Mouse (Mus musculus) forebrain, embryonic 14.5 days (tissue): ENCODE measurements around the gene Cep162. TPM values are rescaled to one million over a fixed set of nuclear protein-coding genes. Genes with fewer than 3 reads are reported as not detected.

Experiments used
- ATAC-seq: fragments of 200-750 bp; cut with Nextera tagmentation; 2 replicates; pipeline ENCODE4 v1.8.0; 2017; ENCODE audit warnings: mild to moderate bottlenecking, moderate library complexity
- DNase-seq: peaks from one replicate; pipeline ENCODE4 v3.0.0-alpha.2; 2015; ENCODE audit warnings: low spot score
- H3K27ac ChIP-seq: fragments of 300-500 bp; sonication (generic); 2 replicates; pipeline ENCODE4 v1.5.1; 2014; ENCODE audit warnings: low read depth, mild to moderate bottlenecking, control low read depth, low read length, moderate library complexity
- H3K27me3 ChIP-seq: fragments of 300-500 bp; sonication (generic); replicated peaks from 2 replicates; pipeline ENCODE4 v1.6.1; 2014; ENCODE audit warnings: low read length, control low read depth, mixed read lengths; ENCODE audit not compliant: control insufficient read depth, insufficient read depth
- H3K36me3 ChIP-seq: fragments of 300-500 bp; sonication (generic); 2 replicates; pipeline ENCODE4 v1.6.1; 2014; ENCODE audit warnings: low read length, control low read depth; ENCODE audit not compliant: control insufficient read depth, insufficient read depth
- H3K4me1 ChIP-seq: fragments of 300-500 bp; sonication (generic); 2 replicates; pipeline ENCODE4 v1.6.1; 2014; ENCODE audit warnings: antibody characterized with exemption, low read length, control low read depth; ENCODE audit not compliant: control insufficient read depth, insufficient read depth
- H3K4me2 ChIP-seq: fragments of 300-500 bp; sonication (generic); 2 replicates; pipeline ENCODE4 v1.6.1; 2014; ENCODE audit warnings: mild to moderate bottlenecking, control low read depth, low read length
- H3K4me3 ChIP-seq: fragments of 300-500 bp; sonication (generic); 2 replicates; pipeline ENCODE4 v1.5.1; 2014; ENCODE audit warnings: low read depth, low read length, control low read depth
- H3K9ac ChIP-seq: fragments of 300-500 bp; sonication (generic); 2 replicates; pipeline ENCODE4 v1.6.1; 2014; ENCODE audit warnings: mild to moderate bottlenecking, low read length, control low read depth, moderate library complexity
- H3K9me3 ChIP-seq: fragments of 300-500 bp; sonication (generic); replicated peaks from 2 replicates; pipeline ENCODE4 v1.6.1; 2016; ENCODE audit warnings: low read length, control low read depth, mixed read lengths; ENCODE audit not compliant: control insufficient read depth
- WGBS: fragments of 180-500 bp; shearing (Covaris S2); extraction: QIAGEN DNeasy Blood & Tissue Kit; methylation state at CpG from one replicate; pipeline ENCODE4 v1.1.7; 2014; 5-methylcytosine and 5-hydroxymethylcytosine counted together
- polyA plus RNA-seq: library from polyadenylated mRNA; unstranded; fragments of >200 nt; fragmentation: Nextera tagmentation; extraction: Ambion mirVana; gene quantifications from 2 replicates; pipeline ENCODE4 v1.2.1, GENCODE M21; 2014

Cep162 gene
- polyA plus RNA-seq, 1 experiment from 2014 or later = 5.7 TPM

DNA sequence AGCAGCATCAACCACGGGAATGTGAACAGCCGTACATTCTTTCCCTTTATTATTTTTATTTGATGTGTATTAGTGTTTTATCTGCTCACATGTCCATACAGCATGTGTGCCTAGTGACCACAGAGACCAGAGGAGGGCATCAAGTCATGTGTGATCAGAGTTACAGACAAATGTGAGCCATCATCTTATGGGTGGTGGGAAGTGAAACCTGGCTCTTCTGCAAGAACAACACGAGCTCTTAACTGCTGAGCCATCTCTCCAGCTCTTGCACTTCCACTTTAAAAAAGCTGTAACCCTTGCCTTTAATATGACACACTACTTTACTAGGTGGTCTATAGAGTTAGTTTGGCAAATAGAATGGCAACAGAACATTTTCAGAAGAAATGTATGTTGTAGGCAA is 83.8 kb downstream of the Cep162 start:
- WGBS = 93% methylated on average over 3 of the region's 3 CpGs
- H3K9me3 ChIP-seq = no peaks in the 10 kb centered on the region
- DNase-seq = no peak

DNA sequence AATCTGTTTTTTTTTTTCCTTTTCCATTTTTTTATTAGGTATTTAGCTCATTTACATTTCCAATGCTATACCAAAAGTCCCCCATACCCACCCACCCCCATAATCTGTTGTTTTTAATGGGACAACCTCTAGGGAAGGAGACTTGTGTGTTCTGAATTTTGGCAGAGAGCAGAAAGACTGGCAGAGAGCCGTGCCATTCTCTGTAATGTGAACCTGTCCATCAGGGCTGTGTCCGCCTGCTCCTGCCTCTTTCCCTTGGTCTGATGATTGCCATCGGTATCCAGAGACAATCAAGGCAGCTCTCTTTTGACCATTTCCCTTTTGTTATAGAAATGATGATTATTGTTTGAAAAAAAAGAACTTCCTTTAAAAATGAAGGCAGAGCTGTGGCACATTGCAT is 84.4 kb downstream of the Cep162 start:
- H3K4me1 ChIP-seq = no peaks in the 10 kb centered on the region
- 63% methylated on average over 3 of the region's 3 CpGs for WGBS
- no peak overlapping the region for H3K4me2 ChIP-seq
- H3K36me3 ChIP-seq = no peaks in the 10 kb centered on the region
- DNase-seq (no peak), ATAC-seq (no peak)
- H3K9ac ChIP-seq = no peak overlapping the region
- no peaks in the 10 kb centered on the region for H3K27me3 ChIP-seq
- H3K4me3 ChIP-seq = no peak overlapping the region
- no peaks in the 10 kb centered on the region for H3K9me3 ChIP-seq
- no peak overlapping the region for H3K27ac ChIP-seq

More for the DNA sequence above, 83.8 kb downstream of the Cep162 start:
- H3K27ac ChIP-seq = no peak overlapping the region
- ATAC-seq = no peak
- no peak overlapping the region for H3K9ac ChIP-seq
- no peak overlapping the region for H3K4me2 ChIP-seq
- H3K27me3 ChIP-seq = no peaks in the 10 kb centered on the region
- no peaks in the 10 kb centered on the region for H3K4me1 ChIP-seq
- no peaks in the 10 kb centered on the region for H3K36me3 ChIP-seq
- H3K4me3 ChIP-seq = no peak overlapping the region

DNA sequence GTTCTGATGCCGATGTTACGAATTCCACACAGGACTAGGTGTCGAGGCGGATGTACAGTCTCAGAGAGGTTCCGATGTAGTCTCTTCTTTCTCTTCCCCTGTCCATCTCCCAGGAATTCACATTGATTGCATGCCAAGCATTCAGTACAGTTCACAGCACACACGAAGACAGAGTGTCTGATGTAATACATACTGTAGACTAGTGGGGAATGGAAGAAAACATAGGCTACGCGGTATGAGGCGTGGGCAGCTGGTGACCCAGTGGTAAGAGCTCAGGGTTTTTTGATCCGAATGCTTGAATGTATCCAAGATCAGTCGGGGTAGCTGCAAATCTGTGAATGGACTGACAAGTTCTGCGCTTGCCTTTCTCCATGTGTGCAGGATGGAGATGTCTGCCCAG is 86.2 kb downstream of the Cep162 start:
- 90% methylated on average over 12 of the region's 12 CpGs for WGBS
- H3K27me3 ChIP-seq = no peaks in the 10 kb centered on the region
- no peaks in the 10 kb centered on the region for H3K9me3 ChIP-seq
- no peak overlapping the region for H3K9ac ChIP-seq
- ATAC-seq (no peak), DNase-seq (no peak)
- no peaks in the 10 kb centered on the region for H3K36me3 ChIP-seq
- no peak overlapping the region for H3K4me3 ChIP-seq
- no peaks in the 10 kb centered on the region for H3K4me1 ChIP-seq
- H3K27ac ChIP-seq = no peak overlapping the region
- H3K4me2 ChIP-seq = no peak overlapping the region

DNA sequence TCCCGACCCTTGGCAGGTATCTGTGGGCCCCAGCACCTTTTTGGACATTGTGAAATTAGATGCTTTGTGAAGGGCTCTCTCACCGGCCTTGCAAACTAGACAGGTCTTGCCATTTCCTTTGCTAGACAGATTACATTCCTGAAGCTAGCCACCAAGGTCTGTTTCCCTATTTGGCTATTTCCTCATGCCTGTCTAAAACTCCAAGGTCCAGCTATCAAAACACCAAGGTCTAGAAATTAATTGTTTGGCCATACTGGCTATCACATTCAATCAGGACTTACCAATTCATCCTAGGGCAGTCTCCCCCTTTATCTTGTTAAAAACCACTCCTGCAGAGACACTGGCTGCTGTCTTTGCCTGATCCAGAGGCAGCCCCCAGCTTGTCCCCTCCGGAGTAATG is 87.3 kb downstream of the Cep162 start:
- 67% methylated on average over 3 of the region's 3 CpGs for WGBS
- Histone ChIP-seq H3K9me3 (no peaks in the 10 kb centered on the region), H3K4me1 (no peaks in the 10 kb centered on the region), H3K27me3 (no peaks in the 10 kb centered on the region), H3K36me3 (no peaks in the 10 kb centered on the region), H3K9ac (no peak overlapping the region), H3K4me3 (no peak overlapping the region), H3K27ac (no peak overlapping the region), H3K4me2 (no peak overlapping the region)
- DNase-seq = no peak
- no peak for ATAC-seq

DNA sequence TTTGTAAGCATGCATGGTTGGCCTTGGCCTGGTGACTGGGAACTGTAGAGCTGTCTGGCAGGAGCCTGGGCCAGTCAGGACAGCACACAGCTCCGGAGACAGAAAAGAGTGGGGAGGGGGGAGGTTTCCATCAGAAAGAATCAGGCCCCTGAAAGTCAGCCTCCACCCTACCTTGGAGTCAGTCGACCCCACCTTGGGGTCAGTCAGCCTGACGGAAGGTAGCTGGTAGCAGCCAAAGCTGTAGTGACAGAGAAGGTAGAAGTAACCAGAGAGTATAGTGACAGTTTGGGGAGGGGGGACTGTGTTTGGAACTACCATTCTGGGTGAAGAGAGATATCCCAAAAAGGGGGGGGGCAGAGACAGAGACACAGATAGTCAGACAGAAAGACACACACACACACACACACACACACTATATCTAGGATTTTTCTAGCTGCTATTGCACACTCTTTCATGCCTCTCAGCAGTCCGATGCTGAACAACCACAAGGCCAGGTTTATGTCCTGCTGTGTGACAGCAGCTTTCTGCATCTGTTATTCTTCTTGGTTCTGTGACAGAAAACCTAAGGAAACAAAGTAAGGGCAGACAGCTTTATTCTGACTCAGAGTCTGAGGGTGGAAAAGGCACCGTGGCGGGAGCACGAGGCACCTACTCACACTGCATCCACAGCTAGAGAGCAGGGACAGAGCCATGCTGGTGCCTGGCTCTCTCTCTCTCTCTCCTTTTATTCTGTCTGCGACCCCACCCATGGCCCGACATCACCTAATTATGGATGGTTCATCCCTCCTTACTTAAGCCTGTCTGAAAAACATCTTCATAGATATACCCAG is 88.1 kb downstream of the Cep162 start:
- no peak overlapping the region for H3K9ac ChIP-seq
- H3K9me3 ChIP-seq = no peaks in the 10 kb centered on the region
- no peaks in the 10 kb centered on the region for H3K27me3 ChIP-seq
- no peaks in the 10 kb centered on the region for H3K36me3 ChIP-seq
- H3K4me3 ChIP-seq = no peak overlapping the region
- DNase-seq = no peak
- WGBS = 74% methylated on average over 9 of the region's 9 CpGs
- H3K27ac ChIP-seq = no peak overlapping the region
- H3K4me1 ChIP-seq = no peaks in the 10 kb centered on the region
- 0 out of 2 replicates have a peak, but pooled peaks have one; percentile 34 for ATAC-seq
- H3K4me2 ChIP-seq = no peak overlapping the region

DNA sequence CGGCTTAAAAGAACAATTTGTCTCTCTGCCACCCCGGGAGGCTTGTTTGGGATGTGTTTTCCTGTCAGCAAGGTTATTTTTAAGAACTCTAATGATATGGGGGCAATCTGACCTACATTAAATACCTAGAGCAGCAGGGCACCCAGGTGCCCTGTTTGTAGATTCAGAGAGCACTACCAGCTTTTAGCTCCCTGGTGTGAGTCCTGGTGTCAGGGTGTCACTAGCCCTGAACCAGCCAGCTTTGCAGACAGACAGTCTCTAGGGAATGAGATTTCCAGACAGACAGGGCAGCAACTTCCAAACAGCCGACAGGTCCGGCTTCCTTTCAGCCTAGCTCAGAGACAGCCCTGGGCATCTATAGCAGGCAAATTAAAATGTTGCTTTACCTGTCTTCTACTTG is 92.8 kb downstream of the Cep162 start:
- H3K36me3 ChIP-seq = no peaks in the 10 kb centered on the region
- no peak overlapping the region for H3K4me2 ChIP-seq
- no peaks in the 10 kb centered on the region for H3K4me1 ChIP-seq
- DNase-seq (no peak), ATAC-seq (no peak)
- H3K9me3 ChIP-seq = no peaks in the 10 kb centered on the region
- 94% methylated on average over 4 of the region's 4 CpGs for WGBS
- no peak overlapping the region for H3K4me3 ChIP-seq
- H3K27me3 ChIP-seq = no peaks in the 10 kb centered on the region
- H3K9ac ChIP-seq = no peak overlapping the region
- H3K27ac ChIP-seq = no peak overlapping the region

DNA sequence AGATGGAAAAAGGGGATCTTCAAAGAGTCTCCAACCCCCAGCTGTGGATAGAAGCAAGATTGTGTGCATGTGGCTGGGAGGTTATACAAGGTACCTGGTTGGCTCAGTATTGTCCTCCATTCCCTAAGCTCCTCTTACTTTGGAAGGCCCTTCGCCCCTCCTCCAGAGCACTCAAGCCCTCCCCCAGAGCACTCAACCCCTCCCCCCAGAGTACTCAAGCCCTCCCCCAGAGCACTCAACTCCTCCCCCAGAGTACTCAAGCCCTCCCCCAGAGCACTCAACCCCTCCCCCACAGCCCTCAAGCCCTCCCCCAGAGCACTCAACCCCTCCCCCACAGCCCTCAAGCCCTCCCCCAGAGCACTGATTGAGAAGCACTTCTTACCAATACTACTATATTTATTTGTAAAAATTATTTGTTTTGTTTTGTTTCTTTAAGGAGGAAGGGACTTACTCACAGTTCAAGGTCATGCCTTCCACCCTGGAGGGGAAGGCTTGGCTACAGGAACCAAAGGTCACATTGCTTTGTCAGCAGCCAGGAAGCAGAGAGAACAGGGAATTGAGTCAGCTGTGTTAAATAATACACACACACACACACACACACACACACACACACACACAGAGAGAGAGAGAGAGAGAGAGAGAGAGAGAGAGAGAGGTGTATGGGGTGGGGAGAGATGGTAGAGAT is 102.6 kb downstream of the Cep162 start:
- no peak for DNase-seq
- Histone ChIP-seq H3K9me3 (no peaks in the 10 kb centered on the region), H3K36me3 (no peaks in the 10 kb centered on the region), H3K27me3 (no peaks in the 10 kb centered on the region), H3K9ac (no peak overlapping the region), H3K4me2 (no peak overlapping the region), H3K27ac (no peak overlapping the region), H3K4me1 (no peaks in the 10 kb centered on the region), H3K4me3 (no peak overlapping the region)
- ATAC-seq = no peak
- 100% methylated on average over 1 of the region's 1 CpGs for WGBS

DNA sequence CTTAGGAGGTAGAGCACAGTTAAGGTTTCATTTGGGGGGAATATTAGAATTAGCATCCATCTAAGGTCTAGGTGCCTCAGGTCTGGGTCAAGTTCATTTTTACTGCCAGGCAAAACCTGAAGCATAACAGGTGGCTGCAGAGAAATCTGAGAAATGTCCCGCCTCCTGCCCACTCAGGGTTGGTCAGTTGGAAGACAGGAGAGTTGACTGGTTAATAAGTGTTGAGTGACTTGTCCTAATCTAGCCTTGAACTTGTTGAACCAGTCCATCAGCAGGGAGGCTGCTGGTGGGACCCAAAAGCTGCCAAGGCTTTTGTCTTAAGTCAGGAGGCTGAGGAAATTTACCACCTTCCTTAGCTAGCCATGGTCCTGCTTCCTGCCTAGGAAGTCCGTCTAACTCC is 107.4 kb downstream of the Cep162 start:
- ATAC-seq = no peak
- WGBS = 76% methylated on average over 2 of the region's 2 CpGs
- no peak for DNase-seq

DNA sequence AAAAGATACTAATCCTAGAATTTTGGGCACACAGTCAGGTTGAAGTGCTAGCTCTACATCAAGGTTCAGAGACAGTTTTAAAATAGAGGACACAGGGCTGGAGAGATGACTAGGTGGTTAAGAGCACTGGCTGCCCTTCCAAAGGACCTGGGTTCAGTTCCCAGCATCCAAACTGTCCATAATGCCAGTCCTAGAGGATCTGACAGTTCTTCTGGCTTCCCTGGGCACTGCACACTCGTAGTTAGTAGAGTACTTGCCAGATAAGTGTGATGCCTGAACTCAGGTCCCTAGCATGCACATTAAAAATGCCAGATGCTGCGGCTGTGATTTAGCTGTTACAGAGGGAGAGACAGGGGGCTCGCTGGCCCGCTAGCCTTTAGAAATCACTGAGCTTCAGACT is 108.9 kb downstream of the Cep162 start:
- Histone ChIP-seq H3K4me1 (peaks cover 6% of the 10 kb centered on the region; the same call in 1 of the 2 replicates), H3K36me3 (no peaks in the 10 kb centered on the region), H3K4me3 (no peak overlapping the region), H3K9ac (no peak overlapping the region), H3K4me2 (no peak overlapping the region), H3K27ac (no peak overlapping the region), H3K9me3 (no peaks in the 10 kb centered on the region), H3K27me3 (peaks cover 16% of the 10 kb centered on the region; the same call in 1 of the 2 replicates)
- 88% methylated on average over 4 of the region's 4 CpGs for WGBS
- ATAC-seq = no peak
- DNase-seq = no peak

More for the DNA sequence above, 107.4 kb downstream of the Cep162 start:
- no peak overlapping the region for H3K4me2 ChIP-seq
- H3K4me3 ChIP-seq = no peak overlapping the region
- H3K36me3 ChIP-seq = no peaks in the 10 kb centered on the region
- H3K4me1 ChIP-seq = peaks cover 6% of the 10 kb centered on the region; the same call in 1 of the 2 replicates
- H3K9ac ChIP-seq = no peak overlapping the region
- H3K27ac ChIP-seq = no peak overlapping the region
- H3K27me3 ChIP-seq = peaks cover 16% of the 10 kb centered on the region; the same call in 1 of the 2 replicates
- H3K9me3 ChIP-seq = no peaks in the 10 kb centered on the region
